Mouse (Mus musculus): ENCODE measurements around the gene Cachd1.

- TF ChIP-seq CTCF (IDR thresholded peaks at IDR 0.05; ENCODE audit: insufficient read depth, low read depth, low read length) (no peak), POLR2A (IDR thresholded peaks at IDR 0.05; ENCODE audit: insufficient read depth, low read depth, low read length) (no peak)
These were observed 226.5 kb downstream of the Cachd1 start for GRCm38 (mm10) chr4:101002961-101003360.
